Mouse (Mus musculus) urinary bladder, postnatal 4 days (tissue): Measurements from ENCODE around the gene Slc6a19.

Source experiments
- DNase-seq, 2 experiments: peaks; one replicate each; pipeline ENCODE4 v3.0.0; 2021 to 2022; ENCODE audit warnings: low spot score in 2 of 2

Slc6a19 gene

GRCm38 (mm10) chr13:73660163-73660695 is 44.4 kb downstream of the Slc6a19 start:
- DNase-seq = no peak

DNA sequence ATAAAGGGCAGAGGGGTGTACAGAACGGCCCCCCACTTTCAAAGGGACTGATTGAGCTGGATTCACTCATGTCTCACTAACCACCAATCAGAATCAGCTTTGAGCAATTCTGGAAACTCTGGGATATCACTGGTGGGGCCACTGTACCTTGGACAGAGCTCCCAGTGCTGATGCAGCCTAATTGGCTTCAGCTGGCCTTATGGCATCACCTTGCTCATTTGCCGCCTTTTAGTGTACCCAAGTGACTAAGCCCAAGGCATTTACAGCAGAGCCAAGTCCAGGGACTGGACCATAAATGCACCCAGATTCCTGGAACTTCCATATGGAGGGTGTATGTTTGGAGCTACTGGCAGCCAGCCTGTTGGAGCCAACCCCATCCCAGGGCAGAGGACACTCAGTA is 45.7 kb downstream of the Slc6a19 start:
- no peak for DNase-seq

GRCm38 (mm10) chr13:73654976-73655375 is 49.7 kb downstream of the Slc6a19 start:
- no peak for DNase-seq

- DNase-seq = no peak
These were observed 51.4 kb downstream of the Slc6a19 start for GRCm38 (mm10) chr13:73653266-73653665.

GRCm38 (mm10) chr13:73646397-73647087 is 58.1 kb downstream of the Slc6a19 start:
- DNase-seq = no peak

DNA sequence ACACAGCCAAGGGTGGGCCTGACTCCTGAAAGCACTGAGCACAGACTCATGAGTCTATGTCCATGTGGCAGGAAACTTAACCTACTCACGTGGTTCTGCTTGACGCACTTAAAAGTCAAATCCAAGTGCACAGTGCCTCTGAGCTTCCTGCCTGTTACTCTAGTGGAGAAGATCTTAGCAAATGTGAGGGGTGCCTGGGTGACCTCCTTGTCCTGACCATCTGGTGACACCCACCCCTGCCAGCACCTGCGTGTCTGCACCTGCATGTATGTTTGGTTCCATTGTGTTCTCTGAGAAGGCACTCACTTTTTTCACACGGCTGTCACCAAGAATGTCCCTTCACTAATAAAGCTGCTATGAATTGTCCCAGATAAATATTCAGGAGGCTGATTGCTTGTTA is 63.4 kb downstream of the Slc6a19 start:
- no peak for DNase-seq

- no peak for DNase-seq
These were observed 66.8 kb downstream of the Slc6a19 start for GRCm38 (mm10) chr13:73637826-73638225.

DNA sequence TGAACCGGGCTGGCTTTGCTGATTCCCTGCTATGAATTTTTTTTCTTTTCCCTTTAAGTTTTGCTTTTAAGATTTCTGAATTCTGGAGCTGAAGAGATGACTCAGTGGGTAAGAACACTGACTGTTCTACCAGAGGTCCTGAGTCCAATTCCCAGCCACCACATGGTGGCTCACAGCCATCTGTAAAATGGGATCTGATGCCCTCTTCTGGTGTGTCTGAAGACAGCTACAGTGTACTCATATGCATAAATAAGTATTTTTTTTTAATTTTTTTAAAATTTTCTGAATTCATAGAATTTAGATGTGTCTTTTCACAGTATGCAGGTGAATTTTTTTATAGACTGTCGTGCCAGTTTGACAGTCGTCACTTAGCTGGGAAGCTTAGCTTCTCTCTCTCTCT is 72.8 kb downstream of the Slc6a19 start:
- no peak for DNase-seq
